Mouse (Mus musculus): ENCODE data around the gene Trabd2b. TPM values are rescaled to one million over a fixed set of nuclear protein-coding genes. Genes with fewer than 3 reads are reported as not detected.

Gene Trabd2b
- polyA plus RNA-seq, 1 experiment: not detected

DNA sequence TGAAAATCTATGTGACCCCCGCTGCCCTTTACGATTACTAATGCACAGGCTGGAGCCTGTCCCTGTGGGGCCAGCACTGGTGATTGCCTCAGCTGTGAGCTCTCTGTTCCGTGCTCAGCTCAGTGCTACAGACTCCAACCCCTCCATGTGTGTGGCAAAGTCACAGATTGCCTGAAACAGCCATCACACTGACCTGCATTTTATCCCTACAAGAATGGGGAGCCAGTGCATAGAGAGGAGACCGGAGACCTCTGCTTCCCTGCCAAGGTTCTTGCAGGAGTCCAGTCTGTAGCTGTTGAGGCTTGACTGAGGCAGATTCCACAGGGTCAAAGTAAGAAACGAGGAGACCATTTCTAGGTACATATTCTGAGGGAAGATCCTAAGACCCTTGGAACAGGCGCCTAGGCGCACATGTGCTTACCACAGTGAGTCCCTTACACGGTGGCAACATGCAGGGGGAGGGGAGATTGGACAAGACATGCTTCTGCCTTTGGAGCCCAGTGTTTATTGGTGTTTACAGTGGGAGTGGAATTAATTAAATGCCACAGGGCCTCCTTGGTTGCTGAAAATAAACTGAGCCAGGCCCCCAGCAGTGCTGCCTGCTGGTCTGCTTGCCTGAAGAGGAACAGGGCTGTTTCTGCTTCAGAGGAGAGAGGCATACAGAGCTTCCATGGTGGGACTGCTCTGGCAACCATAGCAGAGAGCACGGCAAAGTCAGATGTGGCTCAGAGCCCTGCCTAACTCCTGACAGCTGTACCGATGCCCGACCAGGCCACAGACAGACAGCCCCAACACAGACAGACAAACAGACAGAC lies 97.9 kb downstream of the Trabd2b start:
- WGBS: 61% methylated on average over 11 of the region's 11 CpGs
- no peak overlapping the region for H3K4me3 ChIP-seq (ENCODE audit: insufficient read depth, low read depth, low read length)
- TF ChIP-seq CTCF (IDR thresholded peaks at IDR 0.05; ENCODE audit: insufficient read depth, low read depth, low read length) (no peak), POLR2A (IDR thresholded peaks at IDR 0.05; ENCODE audit: insufficient read depth, low read depth, low read length) (no peak)
- H3K4me1 ChIP-seq (ENCODE audit: control insufficient read depth, insufficient read depth, low read length): peaks cover 8% of the 10 kb centered on the region; the same call in 1 of the 2 replicates
- H3K27ac ChIP-seq (ENCODE audit: insufficient read depth, low read depth, low read length): no peak overlapping the region

DNA sequence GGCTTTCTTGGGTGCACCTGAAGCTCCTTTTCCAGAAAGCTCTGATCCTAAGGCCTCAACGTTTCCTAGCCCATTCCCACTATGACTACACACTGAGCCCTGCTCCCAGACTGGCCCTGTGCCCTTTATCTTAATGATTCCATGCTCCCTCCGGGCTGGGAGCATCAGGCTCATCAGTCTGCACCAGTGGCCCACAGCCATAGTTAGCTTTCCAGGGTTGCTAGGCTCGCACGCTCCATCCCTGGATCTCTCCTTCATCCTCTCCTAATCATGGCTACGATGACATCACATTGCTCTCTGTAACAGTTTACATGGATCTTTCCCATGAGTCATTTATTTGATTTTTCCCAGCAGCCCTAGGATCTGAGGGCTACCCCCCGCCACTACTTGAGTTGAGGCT lies 103.1 kb downstream of the Trabd2b start:
- no peak for TF ChIP-seq CTCF (IDR thresholded peaks at IDR 0.05; ENCODE audit: insufficient read depth, low read depth, low read length)
- no peak for TF ChIP-seq POLR2A (IDR thresholded peaks at IDR 0.05; ENCODE audit: insufficient read depth, low read depth, low read length)
- no peak overlapping the region for H3K27ac ChIP-seq (ENCODE audit: insufficient read depth, low read depth, low read length)
- 85% methylated on average over 6 of the region's 6 CpGs for WGBS
- peaks cover 3% of the 10 kb centered on the region; the same call in 1 of the 2 replicates for H3K4me1 ChIP-seq (ENCODE audit: control insufficient read depth, insufficient read depth, low read length)
- H3K4me3 ChIP-seq (ENCODE audit: insufficient read depth, low read depth, low read length): no peak overlapping the region

DNA sequence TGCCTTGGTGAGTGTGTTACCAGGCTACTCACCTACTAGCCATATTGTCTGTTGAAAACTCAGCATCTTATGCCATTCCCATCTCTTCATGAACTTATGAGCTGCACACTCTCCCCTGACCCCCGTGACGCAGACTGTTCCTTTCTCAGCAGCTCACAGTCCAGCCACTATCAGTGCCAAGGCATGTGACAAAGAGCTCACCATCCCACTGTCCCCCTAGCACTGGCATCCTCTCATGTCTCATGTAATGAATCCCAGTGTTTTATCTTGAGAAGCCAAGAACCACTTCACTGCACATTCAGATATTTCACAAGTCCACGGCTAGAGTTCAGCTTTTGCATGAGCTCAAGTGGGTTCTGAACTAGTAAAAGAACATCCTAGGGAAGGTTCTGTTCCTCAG lies 105.1 kb downstream of the Trabd2b start:
- Histone ChIP-seq H3K27ac (ENCODE audit: insufficient read depth, low read depth, low read length) (no peak overlapping the region), H3K4me1 (ENCODE audit: control insufficient read depth, insufficient read depth, low read length) (peaks cover 3% of the 10 kb centered on the region; the same call in 1 of the 2 replicates), H3K4me3 (ENCODE audit: insufficient read depth, low read depth, low read length) (no peak overlapping the region)
- TF ChIP-seq CTCF (IDR thresholded peaks at IDR 0.05; ENCODE audit: insufficient read depth, low read depth, low read length): no peak
- TF ChIP-seq POLR2A (IDR thresholded peaks at IDR 0.05; ENCODE audit: insufficient read depth, low read depth, low read length): no peak
- 97% methylated on average over 3 of the region's 3 CpGs for whole genome bisulfite sequencing

DNA sequence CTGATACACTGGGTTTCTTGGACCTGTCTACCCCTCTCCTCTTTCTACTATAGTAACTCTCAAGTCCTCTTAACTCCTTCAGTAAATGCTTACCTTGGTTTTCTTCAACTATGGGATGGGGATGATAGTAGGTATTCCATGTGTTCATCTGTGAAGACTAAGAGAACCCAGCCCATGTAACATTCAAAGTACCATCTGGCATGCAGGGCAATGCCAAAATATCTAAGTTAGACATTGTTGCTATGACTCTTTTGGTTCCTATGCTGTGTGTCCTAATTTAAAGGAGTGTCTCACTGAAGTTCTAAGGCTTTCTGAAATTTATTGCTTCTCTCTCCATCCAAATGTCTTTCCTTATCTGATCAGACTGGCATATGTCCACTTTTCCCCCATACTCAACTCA lies 106.6 kb downstream of the Trabd2b start:
- TF ChIP-seq CTCF (IDR thresholded peaks at IDR 0.05; ENCODE audit: insufficient read depth, low read depth, low read length) (no peak), POLR2A (IDR thresholded peaks at IDR 0.05; ENCODE audit: insufficient read depth, low read depth, low read length) (no peak)
- Histone ChIP-seq H3K4me1 (ENCODE audit: control insufficient read depth, insufficient read depth, low read length) (peaks cover 3% of the 10 kb centered on the region; the same call in 1 of the 2 replicates), H3K4me3 (ENCODE audit: insufficient read depth, low read depth, low read length) (no peak overlapping the region), H3K27ac (ENCODE audit: insufficient read depth, low read depth, low read length) (no peak overlapping the region)

DNA sequence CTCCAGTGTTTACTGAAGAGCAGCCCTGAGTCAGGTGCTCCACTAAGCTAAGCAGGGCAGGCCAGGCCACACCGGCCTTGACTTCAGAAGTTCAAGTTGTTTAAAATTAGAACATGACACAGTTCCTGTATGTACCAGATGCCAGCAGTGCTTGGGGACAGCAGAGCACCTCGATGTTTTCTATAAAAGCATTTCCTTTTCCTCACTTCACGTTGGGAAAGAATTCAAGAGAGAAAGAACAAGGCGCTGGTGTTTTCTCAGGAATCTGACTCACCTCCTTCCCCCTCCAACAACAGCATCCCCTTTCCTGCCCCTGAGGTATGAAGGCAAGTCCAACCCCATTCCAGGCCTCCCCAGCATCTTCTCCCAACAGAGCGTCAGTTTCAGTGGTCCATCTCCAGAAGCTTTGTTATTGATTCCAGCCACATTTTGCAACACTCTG lies 108.8 kb downstream of the Trabd2b start:
- WGBS: 52% methylated on average over 5 of the region's 5 CpGs
- no peak for TF ChIP-seq POLR2A (IDR thresholded peaks at IDR 0.05; ENCODE audit: insufficient read depth, low read depth, low read length)
- TF ChIP-seq CTCF (IDR thresholded peaks at IDR 0.05; ENCODE audit: insufficient read depth, low read depth, low read length): no peak
- Histone ChIP-seq H3K4me1 (ENCODE audit: control insufficient read depth, insufficient read depth, low read length) (peaks cover 3% of the 10 kb centered on the region; the same call in 1 of the 2 replicates), H3K4me3 (ENCODE audit: insufficient read depth, low read depth, low read length) (no peak overlapping the region), H3K27ac (ENCODE audit: insufficient read depth, low read depth, low read length) (no peak overlapping the region)

DNA sequence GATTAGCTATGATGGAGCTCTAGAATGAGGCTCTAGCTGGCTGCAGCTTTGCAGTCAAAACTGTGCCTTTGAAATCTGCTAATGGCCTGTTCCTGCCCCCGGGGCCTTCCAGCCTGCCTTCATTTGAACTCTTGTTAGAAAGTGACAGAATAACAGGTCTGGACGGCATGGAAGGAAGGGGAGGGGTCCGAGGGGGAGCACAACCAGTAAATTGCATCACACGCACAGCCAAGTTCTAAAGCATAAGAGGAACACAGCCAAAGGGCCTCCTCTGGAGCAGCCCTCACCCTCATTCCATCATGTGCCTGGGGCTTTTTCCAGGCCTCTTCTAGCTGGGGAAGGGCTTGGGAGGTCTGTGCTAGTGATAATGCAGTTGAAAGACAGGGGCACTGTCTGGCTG lies 110.1 kb downstream of the Trabd2b start:
- no peak for TF ChIP-seq CTCF (IDR thresholded peaks at IDR 0.05; ENCODE audit: insufficient read depth, low read depth, low read length)
- peaks cover 3% of the 10 kb centered on the region; the same call in 1 of the 2 replicates for H3K4me1 ChIP-seq (ENCODE audit: control insufficient read depth, insufficient read depth, low read length)
- no peak overlapping the region for H3K27ac ChIP-seq (ENCODE audit: insufficient read depth, low read depth, low read length)
- H3K4me3 ChIP-seq (ENCODE audit: insufficient read depth, low read depth, low read length): no peak overlapping the region
- WGBS: 34% methylated on average over 4 of the region's 4 CpGs

DNA sequence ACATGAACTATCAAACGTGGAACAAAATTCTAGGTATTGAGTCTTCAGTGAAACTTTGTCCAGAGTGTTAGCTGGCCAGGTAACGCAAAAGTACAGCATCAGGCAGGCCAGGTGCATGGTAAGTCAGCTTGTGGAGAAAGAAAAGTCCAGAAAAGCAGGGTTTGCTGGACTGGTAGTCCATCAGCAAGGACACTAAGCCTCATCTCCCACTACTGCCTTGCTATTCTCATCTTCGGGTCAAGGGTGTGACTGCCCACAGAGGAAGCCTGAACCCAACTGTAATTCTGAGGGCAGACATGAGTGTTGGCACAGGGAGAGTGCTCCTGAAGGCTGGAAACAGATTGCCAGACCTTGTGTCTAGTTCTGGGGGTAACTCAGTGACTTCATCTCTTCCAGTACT lies 111.5 kb downstream of the Trabd2b start:
- H3K27ac ChIP-seq (ENCODE audit: insufficient read depth, low read depth, low read length): no peak overlapping the region
- WGBS: 93% methylated on average over 3 of the region's 3 CpGs
- H3K4me3 ChIP-seq (ENCODE audit: insufficient read depth, low read depth, low read length): no peak overlapping the region
- no peak for TF ChIP-seq POLR2A (IDR thresholded peaks at IDR 0.05; ENCODE audit: insufficient read depth, low read depth, low read length)
- no peak for TF ChIP-seq CTCF (IDR thresholded peaks at IDR 0.05; ENCODE audit: insufficient read depth, low read depth, low read length)
- H3K4me1 ChIP-seq (ENCODE audit: control insufficient read depth, insufficient read depth, low read length): peaks cover 3% of the 10 kb centered on the region; the same call in 1 of the 2 replicates

DNA sequence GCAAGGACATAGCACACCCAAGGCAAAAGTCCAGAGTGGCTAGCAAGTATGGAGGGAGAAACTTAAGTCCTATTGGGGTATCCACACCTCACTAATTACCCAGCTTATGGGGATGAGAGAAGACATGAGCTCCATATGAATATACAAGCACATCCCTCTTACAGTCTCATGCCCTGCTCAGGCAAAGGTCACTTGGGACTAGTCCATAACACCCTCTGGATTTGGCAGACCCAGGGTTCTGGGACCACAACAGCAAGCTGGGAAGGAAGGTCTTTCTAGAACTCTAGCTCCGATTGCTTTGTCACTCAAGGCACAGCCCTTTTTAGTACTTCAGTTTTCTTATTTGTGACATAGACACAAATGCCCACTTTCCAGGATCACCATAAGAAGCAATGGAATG lies 112.0 kb downstream of the Trabd2b start:
- Histone ChIP-seq H3K4me3 (ENCODE audit: insufficient read depth, low read depth, low read length) (no peak overlapping the region), H3K27ac (ENCODE audit: insufficient read depth, low read depth, low read length) (no peak overlapping the region), H3K4me1 (ENCODE audit: control insufficient read depth, insufficient read depth, low read length) (peaks cover 3% of the 10 kb centered on the region; the same call in 1 of the 2 replicates)
- TF ChIP-seq CTCF (IDR thresholded peaks at IDR 0.05; ENCODE audit: insufficient read depth, low read depth, low read length): no peak
- no peak for TF ChIP-seq POLR2A (IDR thresholded peaks at IDR 0.05; ENCODE audit: insufficient read depth, low read depth, low read length)
- 98% methylated on average over 1 of the region's 1 CpGs for WGBS

DNA sequence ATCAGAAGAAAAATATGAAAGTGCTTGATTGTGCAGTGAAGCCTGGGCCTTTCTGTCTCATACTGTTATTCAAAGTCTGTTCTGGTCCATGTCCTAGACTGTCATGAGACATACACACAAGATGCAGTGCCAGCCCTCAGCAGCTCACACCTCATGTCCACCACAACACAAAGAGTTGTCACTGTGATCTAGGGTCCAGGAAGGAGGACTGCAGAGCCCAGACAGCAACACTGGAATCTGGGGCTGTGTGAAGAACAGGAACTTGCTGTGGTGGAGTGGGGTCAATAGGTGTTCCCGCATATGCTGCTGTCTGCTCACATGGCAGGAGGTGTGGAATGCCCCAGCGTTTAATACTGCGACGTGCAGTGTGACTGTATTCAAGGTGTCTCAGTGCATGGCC lies 112.8 kb downstream of the Trabd2b start:
- TF ChIP-seq POLR2A (IDR thresholded peaks at IDR 0.05; ENCODE audit: insufficient read depth, low read depth, low read length): no peak
- no peak for TF ChIP-seq CTCF (IDR thresholded peaks at IDR 0.05; ENCODE audit: insufficient read depth, low read depth, low read length)
- 92% methylated on average over 4 of the region's 4 CpGs for WGBS
- no peak overlapping the region for H3K4me3 ChIP-seq (ENCODE audit: insufficient read depth, low read depth, low read length)
- no peak overlapping the region for H3K27ac ChIP-seq (ENCODE audit: insufficient read depth, low read depth, low read length)
- H3K4me1 ChIP-seq (ENCODE audit: control insufficient read depth, insufficient read depth, low read length): peaks cover 3% of the 10 kb centered on the region; the same call in 1 of the 2 replicates
